ENCODE assay signal across 16 mouse cellular contexts in genomic region chr9:104123101-104123500, GRCm38 (mm10). TPM values are rescaled to one million over a fixed set of nuclear protein-coding genes. Genes with fewer than 3 reads are reported as not detected.
A peak's percentile ranks its signal among the peaks of the same experiment; 100 is the strongest.
DNase-seq lines count a peak whose midpoint lies in the region; ATAC-seq and TF ChIP-seq lines count a peak whose summit lies in the region.
"Had no signal": no experiment of that assay in that cellular context is flagged by ENCODE, and none has a peak within 500 bp of the region (broad histone marks: within the 10 kb centered on the region; RNA-seq: fewer than 3 reads in every experiment).

No protein-coding gene starts in this region.

- no peaks in the 10 kb centered on the region for H3K27me3 ChIP-seq in hindbrain, embryonic 14.5 days (ENCODE audit: control insufficient read depth, insufficient read depth, low read length)
- no peaks in the 10 kb centered on the region for H3K27me3 ChIP-seq in hindbrain, postnatal 0 days (ENCODE audit: insufficient read depth, low read length)
- H3K27me3 ChIP-seq in neural tube, embryonic 11.5 days (ENCODE audit: control insufficient read depth, insufficient read depth, low read length), result no peaks in the 10 kb centered on the region
- no peaks in the 10 kb centered on the region for H3K27me3 ChIP-seq in limb, embryonic 12.5 days
- H3K27me3 ChIP-seq: liver, embryonic 13.5 days had no signal

- no peaks in the 10 kb centered on the region for H3K9me3 ChIP-seq in hindbrain, embryonic 14.5 days (ENCODE audit: control insufficient read depth, low read length)
- no peaks in the 10 kb centered on the region for H3K9me3 ChIP-seq in hindbrain, postnatal 0 days (ENCODE audit: low read length)
- no peaks in the 10 kb centered on the region for H3K9me3 ChIP-seq in neural tube, embryonic 11.5 days (ENCODE audit: control insufficient read depth, low read length)
- H3K9me3 ChIP-seq in limb, embryonic 12.5 days, result no peaks in the 10 kb centered on the region
- H3K9me3 ChIP-seq: liver, embryonic 13.5 days had no signal

- ATAC-seq in hindbrain, embryonic 14.5 days (ENCODE audit: low FRiP score), result no peak
- ATAC-seq in hindbrain, postnatal 0 days, result no peak
- no peak for ATAC-seq in neural tube, embryonic 11.5 days (ENCODE audit: insufficient read depth, low FRiP score, low TSS enrichment)
- no peak for ATAC-seq in limb, embryonic 12.5 days (ENCODE audit: insufficient number of reproducible peaks, insufficient read depth, low FRiP score, low TSS enrichment, low read depth)
- ATAC-seq: CD4-positive, CD25-positive, alpha-beta regulatory T cell, adult 4 months had no signal

- H3K9ac ChIP-seq in hindbrain, embryonic 14.5 days, result no peak overlapping the region
- no peak overlapping the region for H3K9ac ChIP-seq in hindbrain, postnatal 0 days (replicated peaks; ENCODE audit: low read length)
- H3K9ac ChIP-seq in neural tube, embryonic 11.5 days (ENCODE audit: low read length), result no peak overlapping the region
- H3K9ac ChIP-seq in limb, embryonic 12.5 days (replicated peaks), result no peak overlapping the region
- H3K9ac ChIP-seq: liver, embryonic 13.5 days had no signal

- DNase-seq in hindbrain, embryonic 14.5 days (ENCODE audit: low spot score), result no peak
- no peak for DNase-seq in hindbrain, postnatal 0 days (ENCODE audit: low spot score)
- DNase-seq in neural tube, embryonic 11.5 days (ENCODE audit: low spot score), result peak; percentile 15
- DNase-seq in neural tube, embryonic 10.5 days (ENCODE audit: extremely low spot score, low spot score), result no peak
- no peak for DNase-seq in gastrocnemius, postnatal 25 days
- no peak for DNase-seq in T-cell, adult 2 months (ENCODE audit: low spot score)
- DNase-seq in spleen, adult 18-20 months, result no peak
- DNase-seq: adrenal gland, postnatal 10 days; cerebellum, postnatal 36 days; heart, postnatal 4 days; liver, embryonic 13.5 days; right cerebral cortex, postnatal 14 days had no signal

- no peak overlapping the region for H3K4me2 ChIP-seq in hindbrain, embryonic 14.5 days (replicated peaks)
- no peak overlapping the region for H3K4me2 ChIP-seq in hindbrain, postnatal 0 days (ENCODE audit: low read depth, low read length)
- H3K4me2 ChIP-seq in neural tube, embryonic 11.5 days (ENCODE audit: low read depth), result no peak overlapping the region
- H3K4me2 ChIP-seq in limb, embryonic 12.5 days, result no peak overlapping the region
- H3K4me2 ChIP-seq: heart, embryonic 11.5 days; liver, embryonic 13.5 days had no signal

- 77% methylated on average over 5 of the region's 5 CpGs for WGBS in hindbrain, embryonic 14.5 days
- WGBS in hindbrain, postnatal 0 days, result 69% methylated on average over 5 of the region's 5 CpGs
- WGBS in neural tube, embryonic 11.5 days, result 72% methylated on average over 5 of the region's 5 CpGs
- 77% methylated on average over 5 of the region's 5 CpGs for WGBS in limb, embryonic 12.5 days

- no peak for TF ChIP-seq CTCF in hindbrain, postnatal 0 days (IDR thresholded peaks at IDR 0.05; ENCODE audit: low read depth)

- H3K4me3 ChIP-seq in hindbrain, embryonic 14.5 days (replicated peaks; ENCODE audit: low read length), result no peak overlapping the region
- no peak overlapping the region for H3K4me3 ChIP-seq in hindbrain, postnatal 0 days (ENCODE audit: low read length)
- no peak overlapping the region for H3K4me3 ChIP-seq in neural tube, embryonic 11.5 days (ENCODE audit: low read depth, low read length)
- H3K4me3 ChIP-seq in limb, embryonic 12.5 days (replicated peaks), result no peak overlapping the region
- H3K4me3 ChIP-seq: left cerebral cortex, adult 2 months; liver, embryonic 13.5 days had no signal

- no peaks in the 10 kb centered on the region for H3K36me3 ChIP-seq in hindbrain, embryonic 14.5 days (replicated peaks; ENCODE audit: control insufficient read depth, insufficient read depth)
- H3K36me3 ChIP-seq in hindbrain, postnatal 0 days (ENCODE audit: insufficient read depth, low read length), result no peaks in the 10 kb centered on the region
- no peaks in the 10 kb centered on the region for H3K36me3 ChIP-seq in neural tube, embryonic 11.5 days (ENCODE audit: control insufficient read depth, insufficient read depth, low read length)
- H3K36me3 ChIP-seq in limb, embryonic 12.5 days, result no peaks in the 10 kb centered on the region
- H3K36me3 ChIP-seq: liver, embryonic 13.5 days had no signal

- H3K4me1 ChIP-seq in hindbrain, embryonic 14.5 days (replicated peaks; ENCODE audit: control insufficient read depth, insufficient read depth, low read length), result no peaks in the 10 kb centered on the region
- no peaks in the 10 kb centered on the region; the same call in 1 of the 2 replicates for H3K4me1 ChIP-seq in hindbrain, postnatal 0 days (ENCODE audit: insufficient read depth, low read length)
- H3K4me1 ChIP-seq in neural tube, embryonic 11.5 days (ENCODE audit: control insufficient read depth, insufficient read depth, low read length), result peaks cover 9% of the 10 kb centered on the region
- peaks cover 15% of the 10 kb centered on the region for H3K4me1 ChIP-seq in limb, embryonic 12.5 days (replicated peaks)
- H3K4me1 ChIP-seq: liver, embryonic 13.5 days had no signal

- 0 out of 2 replicates have a peak overlapping the region, but pooled peaks have one; percentile 2 for H3K27ac ChIP-seq in hindbrain, embryonic 14.5 days
- H3K27ac ChIP-seq in hindbrain, postnatal 0 days, result no peak overlapping the region
- H3K27ac ChIP-seq in neural tube, embryonic 11.5 days (ENCODE audit: low read depth, low read length), result no peak overlapping the region
- H3K27ac ChIP-seq in limb, embryonic 12.5 days, result 0 out of 2 replicates have a peak overlapping the region, but pooled peaks have one; percentile 14
- H3K27ac ChIP-seq: left cerebral cortex, adult 2 months; liver, embryonic 13.5 days had no signal

RNA-seq across cellular contexts. Expression of gene Ackr4, which starts 3.6 kb away (rescaled TPM):
- polyA plus RNA-seq in hindbrain, embryonic 14.5 days (2014; fragmentation: Nextera tagmentation; extraction: Ambion mirVana), result 1.3 and 1.5 TPM in 2 replicates
- total RNA-seq in hindbrain, postnatal 0 days (2014; rRNA removed), result 0.54 and 1.3 TPM in 2 replicates
- 0.93 and 1.0 TPM in 2 replicates for polyA plus RNA-seq in hindbrain, postnatal 0 days (2015; fragmentation: Nextera tagmentation; extraction: Ambion mirVana)
- polyA plus RNA-seq in neural tube, embryonic 11.5 days (2014; fragmentation: Nextera tagmentation; extraction: Ambion mirVana), result 0.18 and 0.52 TPM in 2 replicates
- polyA plus RNA-seq in limb, embryonic 12.5 days (2016; fragmentation: Nextera tagmentation; extraction: Ambion mirVana), result 0.80 and 1.0 TPM in 2 replicates
- total RNA-seq in gastrocnemius, postnatal 25 days (2021), result under 1 TPM; 0.64 to 0.94 TPM

RNA-seq across cellular contexts. Expression of gene Acad11, which starts 59.9 kb away (rescaled TPM):
- 7.6 and 10.0 TPM in 2 replicates for polyA plus RNA-seq in hindbrain, embryonic 14.5 days (2014; fragmentation: Nextera tagmentation; extraction: Ambion mirVana)
- 14.2 and 16.1 TPM in 2 replicates for total RNA-seq in hindbrain, postnatal 0 days (2014; rRNA removed)
- polyA plus RNA-seq in hindbrain, postnatal 0 days (2015; fragmentation: Nextera tagmentation; extraction: Ambion mirVana), result 6.5 and 7.4 TPM in 2 replicates
- polyA plus RNA-seq in neural tube, embryonic 11.5 days (2014; fragmentation: Nextera tagmentation; extraction: Ambion mirVana), result 8.1 and 9.7 TPM in 2 replicates
- 9.9 and 12.4 TPM in 2 replicates for polyA plus RNA-seq in limb, embryonic 12.5 days (2016; fragmentation: Nextera tagmentation; extraction: Ambion mirVana)
- total RNA-seq in gastrocnemius, postnatal 25 days (2021), result 10 to 100 TPM; 29.5 to 40.8 TPM

Comparison
In these comparisons a context has a peak if more than half of its experiments do, and no peak if none do; other contexts are left out.
1. H3K27ac ChIP-seq: peak in hindbrain, embryonic 14.5 days (single experiment) and limb, embryonic 12.5 days (single experiment); none in hindbrain, postnatal 0 days (single experiment) and neural tube, embryonic 11.5 days (single experiment).